Mouse (Mus musculus): ENCODE measurements around the gene Nt5m. TPM values are rescaled to one million over a fixed set of nuclear protein-coding genes. Genes with fewer than 3 reads are reported as not detected.

The Nt5m gene
- polyA plus RNA-seq, 1 experiment, result 19.4 TPM

DNA sequence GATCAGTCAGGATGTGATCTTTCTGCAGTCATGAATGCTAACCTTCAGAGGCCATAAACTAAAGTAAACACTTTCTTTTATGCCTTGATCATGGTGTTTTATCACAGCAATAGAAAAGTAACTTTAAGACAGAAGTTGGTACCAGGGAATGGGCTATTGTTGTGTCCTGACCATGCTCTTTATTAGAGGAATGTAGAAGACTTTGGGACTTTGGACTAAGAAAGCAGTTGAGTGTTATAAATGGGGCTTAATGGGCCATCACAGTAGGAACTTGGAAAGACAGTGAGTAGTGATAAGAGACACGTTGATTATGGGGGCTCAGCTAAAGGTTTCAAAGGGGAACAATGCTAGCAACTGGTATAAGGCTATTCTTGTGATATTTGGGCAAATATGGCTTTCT, 47.7 kb downstream of the Nt5m start:
- no peak for TF ChIP-seq MAX (IDR thresholded peaks at IDR 0.05)
- no peak for TF ChIP-seq CTCF (IDR thresholded peaks at IDR 0.05; ENCODE audit: control insufficient read depth, insufficient read depth, insufficient read length)
- TF ChIP-seq MYOD1 (IDR thresholded peaks at IDR 0.05; ENCODE audit: control insufficient read depth, insufficient read length, low read depth), result no peak
- TF ChIP-seq CEBPB (IDR thresholded peaks at IDR 0.05; ENCODE audit: low read depth), result no peak
- Histone ChIP-seq H3K79me3 (ENCODE audit: low read depth) (no peaks in the 10 kb centered on the region), H3ac (ENCODE audit: control insufficient read depth, insufficient read length, low read depth) (no peak overlapping the region), H3K36me3 (ENCODE audit: control insufficient read depth, insufficient read depth) (no peaks in the 10 kb centered on the region), H3K27me3 (ENCODE audit: control insufficient read depth, insufficient read depth, insufficient read length) (peaks cover 3% of the 10 kb centered on the region), H3K4me3 (ENCODE audit: insufficient read depth, poor library complexity, severe bottlenecking) (no peak overlapping the region), H3K79me2 (ENCODE audit: control insufficient read depth, insufficient read depth) (no peaks in the 10 kb centered on the region)

DNA sequence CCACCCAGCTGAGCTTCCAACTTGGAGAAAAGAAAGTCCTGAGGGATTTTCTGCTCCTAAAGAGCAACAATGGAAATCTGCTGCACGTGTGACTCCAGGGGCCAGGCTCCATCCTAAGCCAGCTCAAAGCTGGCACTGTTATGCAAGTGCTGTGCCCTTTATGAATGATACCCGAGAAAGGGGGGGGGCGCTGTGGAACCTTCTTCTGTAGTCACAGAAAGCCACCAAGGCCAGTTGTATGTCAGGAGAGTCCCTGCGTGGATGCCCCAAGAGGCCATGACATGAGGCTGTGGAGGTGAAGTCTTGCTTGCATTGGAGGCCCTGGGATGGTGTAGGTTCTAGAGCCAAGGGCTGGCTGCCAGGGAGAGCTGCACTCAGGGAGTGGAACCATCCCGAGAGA, 48.9 kb downstream of the Nt5m start:
- H3K79me3 ChIP-seq (ENCODE audit: low read depth), result no peaks in the 10 kb centered on the region
- TF ChIP-seq FOSL1 (IDR thresholded peaks at IDR 0.05; ENCODE audit: insufficient read depth, low read length, poor library complexity, severe bottlenecking), result no peak
- TF ChIP-seq MAX (IDR thresholded peaks at IDR 0.05), result no peak
- TF ChIP-seq CEBPB (IDR thresholded peaks at IDR 0.05; ENCODE audit: low read depth), result no peak
- no peak for TF ChIP-seq CTCF (IDR thresholded peaks at IDR 0.05; ENCODE audit: control insufficient read depth, insufficient read depth, insufficient read length)
- TF ChIP-seq MYOG (IDR thresholded peaks at IDR 0.05; ENCODE audit: control insufficient read depth, extremely low read depth, insufficient read length), result no peak
- no peak for TF ChIP-seq USF1 (IDR thresholded peaks at IDR 0.05; ENCODE audit: low read depth)
- TF ChIP-seq MYOD1 (IDR thresholded peaks at IDR 0.05; ENCODE audit: control insufficient read depth, insufficient read length, low read depth), result no peak
- H3ac ChIP-seq (ENCODE audit: control insufficient read depth, insufficient read length, low read depth), result no peak overlapping the region
- H3K27me3 ChIP-seq (ENCODE audit: control insufficient read depth, insufficient read depth, insufficient read length), result peaks cover 3% of the 10 kb centered on the region
- H3K79me2 ChIP-seq (ENCODE audit: control insufficient read depth, insufficient read depth), result no peaks in the 10 kb centered on the region
- H3K4me3 ChIP-seq (ENCODE audit: insufficient read depth, poor library complexity, severe bottlenecking), result no peak overlapping the region
- no peaks in the 10 kb centered on the region for H3K36me3 ChIP-seq (ENCODE audit: control insufficient read depth, insufficient read depth)

DNA sequence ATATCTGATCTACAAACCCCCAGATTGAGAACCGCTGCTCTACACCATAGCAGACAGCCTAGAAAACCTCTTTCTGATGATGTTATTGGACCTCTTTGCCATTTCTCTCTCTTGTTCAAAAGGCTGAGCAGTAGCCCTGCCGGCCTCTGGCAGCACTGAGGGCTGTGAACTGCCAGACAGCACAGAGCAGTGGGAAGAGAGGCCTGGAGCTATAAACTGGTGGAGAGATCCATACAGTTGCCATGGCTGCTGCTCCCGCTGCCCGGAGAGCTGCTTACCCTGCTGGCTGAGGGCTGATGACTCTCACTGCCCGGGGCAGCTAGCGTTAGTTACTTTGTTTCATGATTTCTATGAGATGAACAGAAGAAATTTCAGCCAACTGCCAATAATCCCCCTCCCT, 52.6 kb downstream of the Nt5m start:
- no peaks in the 10 kb centered on the region for H3K79me3 ChIP-seq (ENCODE audit: low read depth)
- H3ac ChIP-seq (ENCODE audit: control insufficient read depth, insufficient read length, low read depth), result no peak overlapping the region
- TF ChIP-seq USF1 (IDR thresholded peaks at IDR 0.05; ENCODE audit: low read depth) (no peak), MYOD1 (IDR thresholded peaks at IDR 0.05; ENCODE audit: control insufficient read depth, insufficient read length, low read depth) (no peak), FOSL1 (IDR thresholded peaks at IDR 0.05; ENCODE audit: insufficient read depth, low read length, poor library complexity, severe bottlenecking) (no peak), MAX (IDR thresholded peaks at IDR 0.05) (no peak), CTCF (IDR thresholded peaks at IDR 0.05; ENCODE audit: control insufficient read depth, insufficient read depth, insufficient read length) (no peak), CEBPB (IDR thresholded peaks at IDR 0.05; ENCODE audit: low read depth) (no peak)
- no peak overlapping the region for H3K4me3 ChIP-seq (ENCODE audit: insufficient read depth, poor library complexity, severe bottlenecking)
- no peaks in the 10 kb centered on the region for H3K36me3 ChIP-seq (ENCODE audit: control insufficient read depth, insufficient read depth)
- H3K79me2 ChIP-seq (ENCODE audit: control insufficient read depth, insufficient read depth), result no peaks in the 10 kb centered on the region
- H3K27me3 ChIP-seq (ENCODE audit: control insufficient read depth, insufficient read depth, insufficient read length), result peaks cover 3% of the 10 kb centered on the region

DNA sequence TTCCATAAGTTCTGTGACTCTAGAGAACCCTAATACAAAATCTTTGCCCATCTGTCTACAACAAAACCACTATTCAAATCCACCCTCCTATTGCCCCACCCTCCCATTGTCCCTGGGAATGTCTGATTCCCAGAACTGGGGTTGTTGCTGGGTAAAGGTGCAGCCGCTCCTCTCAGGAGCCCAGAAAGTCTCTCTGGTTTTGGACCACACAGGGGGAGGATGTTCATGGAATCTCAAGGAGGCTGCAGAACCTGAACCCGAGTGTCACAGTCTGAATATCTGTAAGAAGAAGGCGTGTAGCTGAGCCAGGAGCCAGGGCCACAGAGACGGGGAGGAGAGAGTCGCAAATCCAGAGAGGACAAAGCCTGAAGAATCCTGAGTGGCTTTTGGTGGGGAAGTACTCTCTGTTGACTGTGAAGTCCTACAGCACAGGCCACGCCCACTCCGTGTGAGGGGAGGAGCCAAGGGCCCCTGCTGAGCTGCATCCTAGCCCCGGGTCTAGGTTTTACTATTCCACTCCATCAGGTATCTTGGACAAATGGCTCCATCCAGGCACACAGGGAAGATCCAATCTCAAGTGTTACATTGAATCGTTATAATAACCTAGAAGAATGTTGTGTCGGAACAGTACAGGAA, 54.0 kb downstream of the Nt5m start:
- H3K79me2 ChIP-seq (ENCODE audit: control insufficient read depth, insufficient read depth), result no peaks in the 10 kb centered on the region
- H3K36me3 ChIP-seq (ENCODE audit: control insufficient read depth, insufficient read depth), result no peaks in the 10 kb centered on the region
- no peaks in the 10 kb centered on the region for H3K79me3 ChIP-seq (ENCODE audit: low read depth)
- no peak for TF ChIP-seq CEBPB (IDR thresholded peaks at IDR 0.05; ENCODE audit: low read depth)
- no peak for TF ChIP-seq MYOD1 (IDR thresholded peaks at IDR 0.05; ENCODE audit: control insufficient read depth, insufficient read length, low read depth)
- no peak for TF ChIP-seq USF1 (IDR thresholded peaks at IDR 0.05; ENCODE audit: low read depth)
- no peak for TF ChIP-seq CTCF (IDR thresholded peaks at IDR 0.05; ENCODE audit: control insufficient read depth, insufficient read depth, insufficient read length)
- no peak for TF ChIP-seq MAX (IDR thresholded peaks at IDR 0.05)
- no peak for TF ChIP-seq FOSL1 (IDR thresholded peaks at IDR 0.05; ENCODE audit: insufficient read depth, low read length, poor library complexity, severe bottlenecking)
- no peak for TF ChIP-seq MYOG (IDR thresholded peaks at IDR 0.05; ENCODE audit: control insufficient read depth, extremely low read depth, insufficient read length)
- no peak overlapping the region for H3ac ChIP-seq (ENCODE audit: control insufficient read depth, insufficient read length, low read depth)
- H3K27me3 ChIP-seq (ENCODE audit: control insufficient read depth, insufficient read depth, insufficient read length), result peaks cover 3% of the 10 kb centered on the region
- H3K4me3 ChIP-seq (ENCODE audit: insufficient read depth, poor library complexity, severe bottlenecking), result no peak overlapping the region

DNA sequence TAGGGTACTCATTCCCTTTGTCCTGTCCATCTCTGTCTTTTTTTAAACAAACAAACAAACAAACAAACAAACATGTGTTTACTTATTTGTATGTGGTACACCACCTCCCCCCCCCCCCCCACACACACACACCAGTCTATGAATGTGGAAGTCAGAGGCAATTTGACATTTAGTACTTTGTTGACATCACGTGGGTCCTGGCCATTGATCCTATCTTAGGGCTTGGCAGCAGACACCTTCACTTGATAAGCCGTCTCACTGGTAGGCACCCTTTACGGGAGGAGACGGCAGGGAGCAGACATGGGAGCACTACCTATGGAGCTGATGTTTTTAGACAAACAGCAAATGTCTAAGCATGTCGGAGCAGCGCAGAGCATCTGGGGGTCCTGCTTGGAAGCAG, 55.7 kb downstream of the Nt5m start:
- no peak overlapping the region for H3K4me3 ChIP-seq (ENCODE audit: insufficient read depth, poor library complexity, severe bottlenecking)
- H3K36me3 ChIP-seq (ENCODE audit: control insufficient read depth, insufficient read depth), result no peaks in the 10 kb centered on the region
- no peaks in the 10 kb centered on the region for H3K79me2 ChIP-seq (ENCODE audit: control insufficient read depth, insufficient read depth)
- H3K27me3 ChIP-seq (ENCODE audit: control insufficient read depth, insufficient read depth, insufficient read length), result peaks cover 3% of the 10 kb centered on the region
- no peaks in the 10 kb centered on the region for H3K79me3 ChIP-seq (ENCODE audit: low read depth)
- TF ChIP-seq MYOG (IDR thresholded peaks at IDR 0.05; ENCODE audit: control insufficient read depth, extremely low read depth, insufficient read length) (no peak), CEBPB (IDR thresholded peaks at IDR 0.05; ENCODE audit: low read depth) (no peak), MYOD1 (IDR thresholded peaks at IDR 0.05; ENCODE audit: control insufficient read depth, insufficient read length, low read depth) (no peak), USF1 (IDR thresholded peaks at IDR 0.05; ENCODE audit: low read depth) (no peak), CTCF (IDR thresholded peaks at IDR 0.05; ENCODE audit: control insufficient read depth, insufficient read depth, insufficient read length) (no peak), MAX (IDR thresholded peaks at IDR 0.05) (no peak), FOSL1 (IDR thresholded peaks at IDR 0.05; ENCODE audit: insufficient read depth, low read length, poor library complexity, severe bottlenecking) (no peak)
- no peak overlapping the region for H3ac ChIP-seq (ENCODE audit: control insufficient read depth, insufficient read length, low read depth)

DNA sequence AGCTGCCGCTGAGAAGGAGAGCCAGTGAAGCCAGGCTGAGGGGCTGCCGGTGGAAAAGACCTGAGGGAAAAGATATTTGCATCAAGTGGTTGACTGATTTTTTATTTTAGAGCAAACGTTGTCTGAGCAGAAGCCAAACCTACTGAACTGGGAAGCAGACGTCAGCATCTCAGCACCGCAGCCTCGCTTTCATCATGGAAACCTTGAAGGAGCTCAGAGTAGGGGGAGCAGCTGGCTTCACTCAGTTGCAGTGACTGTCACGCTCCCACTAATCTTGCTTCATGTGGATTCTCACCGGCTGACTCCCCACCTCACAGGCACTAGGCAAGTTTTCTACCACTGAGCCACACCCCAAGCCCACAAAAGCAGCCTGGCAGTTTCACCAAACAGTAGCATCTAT, 56.1 kb downstream of the Nt5m start:
- Histone ChIP-seq H3K36me3 (ENCODE audit: control insufficient read depth, insufficient read depth) (no peaks in the 10 kb centered on the region), H3K4me3 (ENCODE audit: insufficient read depth, poor library complexity, severe bottlenecking) (no peak overlapping the region), H3K79me3 (ENCODE audit: low read depth) (no peaks in the 10 kb centered on the region), H3ac (ENCODE audit: control insufficient read depth, insufficient read length, low read depth) (no peak overlapping the region), H3K27me3 (ENCODE audit: control insufficient read depth, insufficient read depth, insufficient read length) (peaks cover 3% of the 10 kb centered on the region), H3K79me2 (ENCODE audit: control insufficient read depth, insufficient read depth) (no peaks in the 10 kb centered on the region)
- no peak for TF ChIP-seq MYOG (IDR thresholded peaks at IDR 0.05; ENCODE audit: control insufficient read depth, extremely low read depth, insufficient read length)
- no peak for TF ChIP-seq USF1 (IDR thresholded peaks at IDR 0.05; ENCODE audit: low read depth)
- TF ChIP-seq CTCF (IDR thresholded peaks at IDR 0.05; ENCODE audit: control insufficient read depth, insufficient read depth, insufficient read length), result no peak
- no peak for TF ChIP-seq CEBPB (IDR thresholded peaks at IDR 0.05; ENCODE audit: low read depth)
- TF ChIP-seq MAX (IDR thresholded peaks at IDR 0.05), result no peak
- TF ChIP-seq MYOD1 (IDR thresholded peaks at IDR 0.05; ENCODE audit: control insufficient read depth, insufficient read length, low read depth), result no peak
- no peak for TF ChIP-seq FOSL1 (IDR thresholded peaks at IDR 0.05; ENCODE audit: insufficient read depth, low read length, poor library complexity, severe bottlenecking)
